Mouse (Mus musculus): Measurements from ENCODE around the gene 4933430I17Rik. TPM values are rescaled to one million over a fixed set of nuclear protein-coding genes. Genes with fewer than 3 reads are reported as not detected.
A peak's percentile ranks its signal among the peaks of the same experiment; 100 is the strongest.

Gene 4933430I17Rik
- polyA plus RNA-seq, 1 experiment from 2014 or later = 0.43 TPM

DNA sequence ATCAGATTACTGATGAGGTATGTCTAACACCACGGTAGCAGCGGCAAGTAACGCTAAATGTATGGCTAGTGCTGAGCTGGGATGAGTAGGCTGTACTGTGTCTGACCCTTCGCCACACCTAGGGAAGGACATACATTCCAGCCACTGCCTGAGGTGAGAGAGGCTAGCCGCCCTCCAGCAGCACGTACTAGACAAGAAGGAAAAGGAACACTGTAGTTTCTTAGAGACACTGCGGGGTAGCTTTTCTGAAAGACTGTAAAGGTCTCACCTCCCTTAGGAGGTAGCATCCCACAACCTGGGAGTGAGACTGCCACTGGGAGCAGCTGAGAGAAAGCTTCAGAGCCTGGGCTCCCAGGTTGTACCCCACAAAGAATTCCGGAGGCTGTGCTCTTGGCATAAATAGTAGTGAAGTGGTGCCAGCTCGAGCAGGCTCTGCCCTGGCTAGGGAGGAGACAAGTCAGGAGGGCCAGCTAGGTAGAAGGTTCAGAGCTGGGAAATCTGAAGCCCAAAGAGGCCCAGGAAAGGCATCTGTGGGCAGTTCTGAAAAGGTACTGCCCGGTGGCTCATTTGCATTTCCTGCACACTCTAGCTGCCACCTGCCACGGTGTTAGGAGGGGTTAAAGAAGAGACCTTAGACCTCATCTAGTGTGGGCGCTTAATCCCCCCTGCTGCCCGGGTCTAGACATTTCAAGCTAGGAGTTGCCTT lies 6.6 kb upstream of the 4933430I17Rik start:
- peak overlapping the region; percentile 74 for H3K4me3 ChIP-seq
- peaks cover 18% of the 10 kb centered on the region for H3K36me3 ChIP-seq
- H3K9ac ChIP-seq = peak overlapping the region; percentile 83
- peak overlapping the region; percentile 85; the same call in 1 of the 2 replicates for H3K27ac ChIP-seq (ENCODE audit: poor library complexity, severe bottlenecking)
- peaks cover 48% of the 10 kb centered on the region for H3K4me1 ChIP-seq (replicated peaks)
- peak overlapping the region; percentile 84 for H3K4me2 ChIP-seq
- 47% methylated on average over 13 of the region's 13 CpGs for WGBS
- ATAC-seq (ENCODE audit: insufficient number of reproducible peaks, low FRiP score) = no peak
- no peaks in the 10 kb centered on the region for H3K9me3 ChIP-seq (replicated peaks)
- no peaks in the 10 kb centered on the region for H3K27me3 ChIP-seq (replicated peaks)

DNA sequence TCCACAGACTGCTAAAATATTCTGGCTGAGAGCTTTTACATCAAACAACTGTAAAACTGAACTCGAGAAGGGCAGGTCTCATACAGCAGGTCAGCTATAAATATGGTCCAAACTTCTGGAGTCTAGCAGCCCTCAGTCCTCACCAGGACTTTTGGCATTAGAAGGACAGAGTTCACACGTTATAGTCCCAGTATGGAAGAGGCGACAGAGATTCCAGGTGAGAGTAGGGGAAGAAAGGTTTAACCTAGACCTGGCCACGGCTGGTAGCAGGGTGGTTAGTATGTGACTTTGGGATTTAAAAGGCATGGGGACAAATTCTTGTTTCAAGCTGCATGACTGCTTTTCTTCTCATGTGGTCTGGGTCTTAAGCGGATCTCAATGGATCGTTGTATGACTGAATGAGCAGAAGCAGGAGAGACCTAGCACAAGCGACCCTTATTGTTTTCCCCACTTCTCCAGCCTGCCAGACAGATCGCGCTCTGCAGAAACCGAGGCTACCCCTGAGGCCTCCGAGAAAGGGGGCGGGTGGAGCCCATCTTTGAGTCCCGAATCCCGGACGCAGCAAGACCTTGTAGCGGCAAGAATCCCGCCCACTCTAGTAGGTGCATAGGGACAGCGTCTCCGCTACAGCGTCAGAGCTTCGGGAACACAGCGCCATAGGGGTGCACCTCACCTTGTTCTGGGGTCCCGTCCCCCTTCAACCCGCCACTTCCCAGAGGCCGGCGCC lies 5.9 kb upstream of the 4933430I17Rik start:
- 3% methylated on average over 26 of the region's 26 CpGs for WGBS
- Histone ChIP-seq H3K27me3 (replicated peaks) (no peaks in the 10 kb centered on the region), H3K4me2 (peak overlapping the region; percentile 84), H3K27ac (ENCODE audit: poor library complexity, severe bottlenecking) (peak overlapping the region; percentile 85), H3K9ac (peak overlapping the region; percentile 83), H3K9me3 (replicated peaks) (no peaks in the 10 kb centered on the region), H3K4me1 (replicated peaks) (peaks cover 50% of the 10 kb centered on the region), H3K36me3 (peaks cover 18% of the 10 kb centered on the region), H3K4me3 (peak overlapping the region; percentile 74)
- peak; percentile 61 for ATAC-seq (ENCODE audit: insufficient number of reproducible peaks, low FRiP score)

DNA sequence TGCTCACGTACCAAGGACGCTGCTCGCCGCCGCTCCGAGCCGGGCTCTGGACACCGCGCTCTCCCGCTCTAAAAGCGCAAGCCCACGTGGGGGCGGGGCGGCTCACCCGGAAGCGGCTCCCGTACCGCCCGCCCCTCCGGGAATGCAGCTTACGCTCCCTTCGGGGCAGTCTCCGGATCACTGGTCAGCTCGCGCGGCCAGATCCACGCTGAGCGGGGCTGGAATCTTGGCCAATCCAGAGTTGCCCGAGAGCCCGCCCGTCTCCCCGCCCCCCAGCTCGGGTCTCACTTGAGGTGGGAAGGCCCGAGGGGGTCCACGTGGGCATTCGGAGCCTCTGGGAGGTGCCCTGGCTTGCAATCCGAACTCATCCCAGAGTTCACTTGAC lies 5.3 kb upstream of the 4933430I17Rik start, which contains the start of gene Alad:
Gene Alad (minus strand): TSS at position 70 of the 385 bp plus-strand sequence.
- H3K36me3 ChIP-seq = peaks cover 18% of the 10 kb centered on the region
- under 1% methylated on average over 37 of the region's 37 CpGs for WGBS
- H3K4me1 ChIP-seq (replicated peaks) = peaks cover 52% of the 10 kb centered on the region
- H3K4me3 ChIP-seq = peak within 1 kb of the TSS; percentile 74
- no peaks in the 10 kb centered on the region for H3K27me3 ChIP-seq (replicated peaks)
- peak within 1 kb of the TSS; percentile 83 for H3K9ac ChIP-seq
- ATAC-seq (ENCODE audit: insufficient number of reproducible peaks, low FRiP score) = peak; percentile 88
- H3K4me2 ChIP-seq = peak within 1 kb of the TSS; percentile 84
- H3K9me3 ChIP-seq (replicated peaks) = no peaks in the 10 kb centered on the region
- peak within 1 kb of the TSS; percentile 85 for H3K27ac ChIP-seq (ENCODE audit: poor library complexity, severe bottlenecking)

DNA sequence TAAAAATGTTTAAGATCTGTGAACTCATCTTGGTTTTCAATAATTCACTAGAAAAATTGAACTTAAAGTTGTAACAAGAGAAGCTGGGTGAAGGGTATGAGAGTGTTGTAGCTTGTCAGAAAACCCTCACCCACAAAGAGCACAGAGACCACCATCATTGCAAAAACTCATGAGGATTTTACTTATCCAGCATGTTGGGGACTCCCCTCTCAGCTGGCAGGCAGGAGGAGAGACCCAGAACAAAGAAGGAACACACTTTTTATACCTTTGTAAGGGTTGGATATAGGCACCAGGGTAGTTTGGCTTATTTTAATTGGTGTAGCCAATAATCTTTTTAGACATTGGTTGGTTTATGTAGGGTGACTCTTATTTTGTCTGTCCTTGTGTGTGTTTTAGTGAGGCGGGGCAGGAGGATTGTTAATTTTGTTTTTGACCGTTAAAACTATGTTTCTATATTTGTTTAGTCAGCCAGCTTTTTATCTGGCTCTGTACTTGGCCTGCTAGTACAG lies 4.2 kb upstream of the 4933430I17Rik start:
- Histone ChIP-seq H3K36me3 (peaks cover 18% of the 10 kb centered on the region), H3K4me2 (no peak overlapping the region), H3K9ac (no peak overlapping the region), H3K27me3 (replicated peaks) (no peaks in the 10 kb centered on the region), H3K9me3 (replicated peaks) (no peaks in the 10 kb centered on the region), H3K4me3 (no peak overlapping the region), H3K4me1 (replicated peaks) (peaks cover 41% of the 10 kb centered on the region), H3K27ac (ENCODE audit: poor library complexity, severe bottlenecking) (no peak overlapping the region)
- ATAC-seq (ENCODE audit: insufficient number of reproducible peaks, low FRiP score) = no peak
- whole genome bisulfite sequencing = 87% methylated on average over 2 of the region's 2 CpGs

DNA sequence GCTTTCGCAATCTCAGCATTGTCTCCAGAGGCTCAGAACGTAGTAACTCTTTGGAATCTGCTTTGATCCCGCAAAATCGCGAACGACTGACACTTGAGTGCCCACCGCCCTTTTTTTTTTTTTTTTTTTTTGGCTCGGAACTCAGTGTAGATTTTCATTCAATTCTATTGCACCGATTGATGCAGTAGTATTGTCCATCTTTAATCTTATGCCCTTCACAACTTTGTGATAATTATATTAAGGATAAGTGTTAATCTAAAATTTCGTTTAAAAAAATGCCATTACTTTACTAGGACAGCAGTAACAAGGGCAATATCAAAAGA lies 281 bp downstream of the 4933430I17Rik start:
- 1% methylated on average over 10 of the region's 10 CpGs for WGBS

DNA sequence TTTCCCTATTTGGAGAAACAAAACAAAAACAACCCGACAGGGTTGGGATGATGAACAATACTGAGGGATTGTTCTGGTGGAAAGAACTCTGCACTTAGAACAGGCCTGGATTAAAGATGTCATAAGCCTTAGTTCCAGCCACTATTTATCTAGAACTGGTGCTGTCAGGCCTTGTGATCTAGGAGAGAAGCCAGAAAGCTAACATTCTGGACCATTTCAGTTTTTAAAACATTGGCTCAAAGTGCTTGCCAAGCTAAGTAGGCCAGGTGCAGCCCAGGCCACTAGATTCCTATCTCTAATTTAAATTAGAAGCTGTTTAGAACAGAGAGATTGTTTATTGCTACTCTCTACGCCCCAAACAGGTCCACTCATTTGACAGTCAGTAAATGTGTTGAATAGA lies 1.1 kb downstream of the 4933430I17Rik start:
- ATAC-seq (ENCODE audit: insufficient number of reproducible peaks, low FRiP score) = no peak
- Histone ChIP-seq H3K9me3 (replicated peaks) (no peaks in the 10 kb centered on the region), H3K4me1 (replicated peaks) (peaks cover 18% of the 10 kb centered on the region), H3K4me2 (no peak overlapping the region), H3K9ac (no peak overlapping the region), H3K36me3 (peaks cover 18% of the 10 kb centered on the region), H3K27me3 (replicated peaks) (no peaks in the 10 kb centered on the region), H3K27ac (ENCODE audit: poor library complexity, severe bottlenecking) (no peak overlapping the region), H3K4me3 (no peak overlapping the region)
- WGBS = 54% methylated on average over 2 of the region's 2 CpGs

More for the DNA sequence above, 281 bp downstream of the 4933430I17Rik start:
- no peak overlapping the region; the same call in 1 of the 2 replicates for H3K27ac ChIP-seq (ENCODE audit: poor library complexity, severe bottlenecking)
- H3K9ac ChIP-seq = 0 out of 2 replicates have a peak overlapping the region, but pooled peaks have one; percentile 82
- H3K4me1 ChIP-seq (replicated peaks) = peaks cover 10% of the 10 kb centered on the region
- H3K4me3 ChIP-seq = peak overlapping the region; percentile 74
- H3K36me3 ChIP-seq = peaks cover 18% of the 10 kb centered on the region
- H3K9me3 ChIP-seq (replicated peaks) = no peaks in the 10 kb centered on the region
- H3K4me2 ChIP-seq = peak overlapping the region; percentile 41; the same call in 1 of the 2 replicates
- no peak for ATAC-seq (ENCODE audit: insufficient number of reproducible peaks, low FRiP score)
- no peaks in the 10 kb centered on the region for H3K27me3 ChIP-seq (replicated peaks)

DNA sequence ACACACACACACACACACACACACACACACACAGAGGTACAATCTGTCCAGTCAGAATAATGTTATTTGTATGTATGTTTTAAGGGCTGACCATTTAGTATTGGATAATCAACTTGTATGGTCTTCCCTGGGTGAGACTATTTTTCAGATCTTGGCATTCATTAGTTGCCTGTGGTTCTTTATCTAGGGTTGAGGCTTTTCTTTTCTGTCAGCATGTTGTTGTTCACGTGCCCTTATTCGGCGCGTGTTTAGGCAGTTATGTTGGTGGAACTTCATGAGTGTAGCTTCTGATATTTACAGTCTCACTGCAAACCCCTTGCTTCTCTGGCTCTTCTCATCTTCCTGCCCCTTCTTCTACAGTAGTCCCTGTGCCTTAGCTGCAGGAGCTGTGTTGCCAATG lies 2.5 kb downstream of the 4933430I17Rik start:
- no peak overlapping the region for H3K9ac ChIP-seq
- H3K4me2 ChIP-seq = no peak overlapping the region
- no peaks in the 10 kb centered on the region for H3K9me3 ChIP-seq (replicated peaks)
- H3K4me3 ChIP-seq = no peak overlapping the region
- no peaks in the 10 kb centered on the region for H3K27me3 ChIP-seq (replicated peaks)
- no peak for ATAC-seq (ENCODE audit: insufficient number of reproducible peaks, low FRiP score)
- H3K4me1 ChIP-seq (replicated peaks) = peaks cover 18% of the 10 kb centered on the region
- H3K36me3 ChIP-seq = peaks cover 12% of the 10 kb centered on the region
- H3K27ac ChIP-seq (ENCODE audit: poor library complexity, severe bottlenecking) = no peak overlapping the region
- WGBS = 63% methylated on average over 4 of the region's 4 CpGs

DNA sequence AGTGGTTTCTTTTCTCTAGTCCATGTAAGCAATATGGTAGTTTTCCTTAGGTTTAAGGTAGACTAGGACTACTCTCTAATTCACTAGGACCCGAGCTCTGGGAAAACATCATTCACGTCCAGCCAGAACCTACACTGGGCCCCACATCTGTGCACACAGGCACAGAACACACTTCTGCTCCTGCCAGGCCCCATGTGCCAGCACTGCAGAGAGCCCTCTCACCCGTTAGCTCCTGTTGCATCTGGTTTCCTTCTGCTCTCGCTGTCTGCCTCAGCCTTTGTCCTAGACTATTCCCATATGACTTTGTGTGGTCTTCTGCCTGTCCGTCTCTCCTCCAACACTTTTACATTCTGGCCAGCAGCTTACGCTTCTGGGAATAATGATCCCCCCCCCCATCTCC lies 8.6 kb downstream of the 4933430I17Rik start:
- no peak overlapping the region for H3K4me3 ChIP-seq
- H3K4me2 ChIP-seq = no peak overlapping the region
- no peaks in the 10 kb centered on the region for H3K27me3 ChIP-seq (replicated peaks)
- no peaks in the 10 kb centered on the region for H3K36me3 ChIP-seq
- WGBS = 67% methylated on average over 6 of the region's 6 CpGs
- H3K9me3 ChIP-seq (replicated peaks) = peaks cover 6% of the 10 kb centered on the region; the same call in 1 of the 2 replicates
- no peak for ATAC-seq (ENCODE audit: insufficient number of reproducible peaks, low FRiP score)
- H3K4me1 ChIP-seq (replicated peaks) = peaks cover 12% of the 10 kb centered on the region
- no peak overlapping the region for H3K27ac ChIP-seq (ENCODE audit: poor library complexity, severe bottlenecking)
- H3K9ac ChIP-seq = no peak overlapping the region

DNA sequence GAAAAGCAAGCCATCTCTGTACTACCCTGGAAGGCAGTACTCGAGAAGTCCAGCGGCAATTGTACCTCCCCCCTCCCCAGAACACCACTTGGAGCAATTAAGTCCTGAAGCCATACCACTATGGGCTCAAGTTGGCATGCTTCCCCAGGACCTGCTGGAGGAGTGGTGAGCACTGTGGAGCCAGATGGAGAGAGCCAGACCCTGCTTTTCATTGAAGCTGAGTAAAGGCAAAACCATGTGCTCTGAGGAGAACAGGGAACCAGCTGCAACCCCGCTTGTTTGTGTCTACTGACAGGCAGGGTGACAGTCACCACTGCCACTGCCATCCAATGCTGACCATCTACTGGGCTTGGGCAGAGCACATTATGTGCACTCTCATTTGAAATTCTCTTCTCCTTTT lies 16.6 kb downstream of the 4933430I17Rik start:
- Histone ChIP-seq H3K27ac (ENCODE audit: poor library complexity, severe bottlenecking) (no peak overlapping the region), H3K4me2 (no peak overlapping the region), H3K27me3 (replicated peaks) (no peaks in the 10 kb centered on the region), H3K4me1 (replicated peaks) (no peaks in the 10 kb centered on the region), H3K9ac (no peak overlapping the region), H3K36me3 (no peaks in the 10 kb centered on the region), H3K9me3 (replicated peaks) (0 out of 2 replicates have a peak, but pooled peaks cover 2% of the 10 kb centered on the region), H3K4me3 (no peak overlapping the region)
- no peak for ATAC-seq (ENCODE audit: insufficient number of reproducible peaks, low FRiP score)
- WGBS = 69% methylated on average over 3 of the region's 3 CpGs

DNA sequence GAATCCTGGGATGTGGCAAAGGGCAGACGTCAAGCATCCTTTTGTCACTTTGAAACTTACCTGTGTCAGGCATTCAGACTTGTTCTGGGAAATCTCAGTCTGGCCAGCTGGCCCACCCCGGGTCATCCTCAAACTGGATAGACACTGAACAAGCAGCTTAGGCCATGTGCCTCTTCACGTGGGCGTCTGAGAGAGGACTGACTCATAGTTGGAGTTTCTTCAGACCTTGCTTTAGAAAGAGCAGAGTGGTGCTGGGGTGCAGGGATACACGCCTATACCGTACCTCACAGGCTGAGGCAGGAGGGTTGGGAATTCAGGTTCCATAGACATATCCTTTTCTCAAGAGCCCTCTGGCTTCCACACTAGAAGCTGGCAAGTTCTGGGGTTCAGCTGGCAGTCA lies 18.6 kb downstream of the 4933430I17Rik start:
- H3K27ac ChIP-seq (ENCODE audit: poor library complexity, severe bottlenecking) = no peak overlapping the region
- ATAC-seq (ENCODE audit: insufficient number of reproducible peaks, low FRiP score) = no peak
- H3K4me1 ChIP-seq (replicated peaks) = no peaks in the 10 kb centered on the region
- H3K9me3 ChIP-seq (replicated peaks) = 0 out of 2 replicates have a peak, but pooled peaks cover 2% of the 10 kb centered on the region
- no peaks in the 10 kb centered on the region for H3K36me3 ChIP-seq
- no peak overlapping the region for H3K4me3 ChIP-seq
- WGBS = 78% methylated on average over 6 of the region's 6 CpGs
- H3K4me2 ChIP-seq = no peak overlapping the region
- H3K9ac ChIP-seq = no peak overlapping the region
- no peaks in the 10 kb centered on the region for H3K27me3 ChIP-seq (replicated peaks)

DNA sequence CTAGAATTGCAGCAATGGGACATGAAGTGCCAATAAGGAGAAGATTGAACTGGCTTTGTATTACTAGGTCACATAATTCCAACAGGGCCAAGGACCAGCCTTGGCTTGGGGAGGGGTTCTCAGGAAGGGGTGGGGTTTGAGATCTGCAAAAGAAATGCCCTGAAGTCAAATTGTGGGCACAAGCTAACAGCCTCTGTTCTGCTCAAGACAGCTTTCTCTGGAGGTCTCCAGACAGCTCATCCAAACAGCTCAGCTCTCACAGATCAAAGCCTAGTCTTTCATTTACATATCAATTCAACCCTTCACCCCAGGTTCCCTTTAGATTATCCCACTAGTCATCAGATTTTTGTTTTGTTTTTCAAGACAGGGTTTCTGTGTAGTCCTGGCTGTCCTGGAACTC lies 19.6 kb downstream of the 4933430I17Rik start:
- no peaks in the 10 kb centered on the region for H3K27me3 ChIP-seq (replicated peaks)
- no peak overlapping the region for H3K9ac ChIP-seq
- no peak for ATAC-seq (ENCODE audit: insufficient number of reproducible peaks, low FRiP score)

More for the DNA sequence above, 19.6 kb downstream of the 4933430I17Rik start:
- Histone ChIP-seq H3K9me3 (replicated peaks) (0 out of 2 replicates have a peak, but pooled peaks cover 2% of the 10 kb centered on the region), H3K4me3 (no peak overlapping the region), H3K4me2 (no peak overlapping the region), H3K4me1 (replicated peaks) (no peaks in the 10 kb centered on the region), H3K36me3 (no peaks in the 10 kb centered on the region), H3K27ac (ENCODE audit: poor library complexity, severe bottlenecking) (no peak overlapping the region)

Data from heart, embryonic 12.5 days (tissue).